ENCODE assay signal across 10 mouse cellular contexts in genomic region chr3:88087688-88088087, GRCm38 (mm10). TPM values are rescaled to one million over a fixed set of nuclear protein-coding genes. Genes with fewer than 3 reads are reported as not detected.
A peak's percentile ranks its signal among the peaks of the same experiment; 100 is the strongest.
DNase-seq lines count a peak whose midpoint lies in the region; ATAC-seq and TF ChIP-seq lines count a peak whose summit lies in the region.
"Had no signal": no experiment of that assay in that cellular context is flagged by ENCODE, and none has a peak within 500 bp of the region (broad histone marks: within the 10 kb centered on the region; RNA-seq: fewer than 3 reads in every experiment).

No protein-coding gene starts in this region.

- intact Hi-C loops in heart, adult 2 months (cut with DNase I): loop anchor here (1.0 to 5.0 kb wide), 4 partner anchors 45 to 157 kb away; no protein-coding TSS in a partner anchor

- H3K9ac ChIP-seq in heart, adult 2 months (ENCODE audit: low read depth, low read length): no peak overlapping the region
- H3K9ac ChIP-seq in heart, embryonic 11.5 days (ENCODE audit: low read depth, low read length): no peak overlapping the region
- H3K9ac ChIP-seq in MEL (ENCODE audit: control insufficient read depth, low read depth, low read length, poor library complexity, severe bottlenecking): no peak overlapping the region
- H3K9ac ChIP-seq: embryonic facial prominence, embryonic 12.5 days had no signal

- no peaks in the 10 kb centered on the region for H3K27me3 ChIP-seq in heart, adult 2 months (ENCODE audit: control insufficient read depth, insufficient read depth, low read length)
- no peaks in the 10 kb centered on the region for H3K27me3 ChIP-seq in heart, embryonic 11.5 days (ENCODE audit: control insufficient read depth, insufficient read depth, low read length)
- H3K27me3 ChIP-seq in MEL (ENCODE audit: control insufficient read depth in 1 of 2, insufficient read depth in 2 of 2, low read length in 2 of 2): no peaks in the 10 kb centered on the region
- H3K27me3 ChIP-seq: embryonic facial prominence, embryonic 12.5 days had no signal

- no peak for TF ChIP-seq POLR2A in heart, adult 2 months (IDR thresholded peaks at IDR 0.05; ENCODE audit: insufficient read depth, low read depth, low read length)
- TF ChIP-seq POLR2A in MEL (IDR thresholded peaks at IDR 0.05; ENCODE audit: control insufficient read depth in 1 of 2, insufficient read depth in 1 of 2, low read depth in 1 of 2, low read length in 2 of 2, poor library complexity in 1 of 2): no peak

- peak in 1 of 2 experiments; percentile 24 for DNase-seq in heart, adult 2 months
- DNase-seq in 416B (ENCODE audit: low read depth) (peak; percentile 73), MEL (ENCODE audit: low read depth, low spot score) (peak; percentile 75)
- DNase-seq in heart, postnatal 4 days: peak; percentile 41
- DNase-seq in thymus, postnatal 25 days: peak; percentile 35
- no peak for DNase-seq in right cerebral cortex, postnatal 25 days

- WGBS in heart, adult 2 months: 97% methylated on average over 1 of the region's 1 CpGs
- 88% methylated on average over 1 of the region's 1 CpGs for WGBS in heart, embryonic 11.5 days (ENCODE audit: insufficient replicate concordance)

- 0 out of 2 replicates have a peak, but pooled peaks have one; percentile 27 for TF ChIP-seq EP300 in heart, adult 2 months (IDR thresholded peaks at IDR 0.05; ENCODE audit: insufficient read depth, low read depth, low read length)
- TF ChIP-seq EP300 in MEL (IDR thresholded peaks at IDR 0.05; ENCODE audit: low read depth in 1 of 2, low read length in 2 of 2): no peak

- TF ChIP-seq RAD21 in MEL (IDR thresholded peaks at IDR 0.05; ENCODE audit: low read depth, low read length): peak; percentile 68

- ATAC-seq in heart, embryonic 11.5 days (replicated peaks; ENCODE audit: insufficient number of reproducible peaks, low FRiP score, low TSS enrichment): no peak
- ATAC-seq in erythroid progenitor cell, adult 5-6 weeks (replicated peaks; ENCODE audit: low FRiP score, poor library complexity, severe bottlenecking): no peak

- H3K9me3 ChIP-seq in heart, embryonic 11.5 days (replicated peaks; ENCODE audit: control insufficient read depth, low read length): no peaks in the 10 kb centered on the region
- no peaks in the 10 kb centered on the region for H3K9me3 ChIP-seq in MEL (replicated peaks; ENCODE audit: insufficient read depth, low read length)
- H3K9me3 ChIP-seq: embryonic facial prominence, embryonic 12.5 days had no signal

- TF ChIP-seq CTCF in heart, adult 2 months (IDR thresholded peaks at IDR 0.05): no peak; the same call in 1 of the 2 replicates
- TF ChIP-seq CTCF in MEL (IDR thresholded peaks at IDR 0.05 in 2 of 3, conservative IDR thresholded peaks at IDR 0.05 in 1 of 3; ENCODE audit: control insufficient read depth in 1 of 3, insufficient read depth in 1 of 3, low read depth in 2 of 3, low read length in 3 of 3, poor library complexity in 1 of 3, severe bottlenecking in 1 of 3): peak; percentile 78 to 82 (median 80)

- no peak overlapping the region for H3K4me2 ChIP-seq in heart, embryonic 11.5 days
- H3K4me2 ChIP-seq: embryonic facial prominence, embryonic 12.5 days had no signal

- H3K4me1 ChIP-seq in heart, adult 2 months (ENCODE audit: control insufficient read depth, insufficient read depth, low read length): no peaks in the 10 kb centered on the region; the same call in 1 of the 2 replicates
- H3K4me1 ChIP-seq in heart, embryonic 11.5 days (ENCODE audit: control insufficient read depth, insufficient read depth, low read length): peaks cover 5% of the 10 kb centered on the region
- peaks cover 2 to 5% of the 10 kb centered on the region in 2 experiments for H3K4me1 ChIP-seq in MEL (ENCODE audit: control insufficient read depth in 1 of 2, insufficient read depth in 2 of 2, low read length in 2 of 2)

- no peak overlapping the region for H3K4me3 ChIP-seq in heart, adult 2 months
- H3K4me3 ChIP-seq in heart, embryonic 11.5 days (ENCODE audit: low read depth, low read length): no peak overlapping the region
- no peak overlapping the region for H3K4me3 ChIP-seq in MEL (ENCODE audit: control insufficient read depth in 1 of 2, insufficient read depth in 1 of 2, low read depth in 2 of 2, low read length in 2 of 2)
- H3K4me3 ChIP-seq: embryonic facial prominence, embryonic 12.5 days had no signal

- H3K79me2 ChIP-seq in heart, adult 2 months (replicated peaks; ENCODE audit: control insufficient read depth, insufficient read depth, low read length): no peaks in the 10 kb centered on the region
- H3K79me2 ChIP-seq in MEL (ENCODE audit: control insufficient read depth, insufficient read depth, low read length, poor library complexity): peaks cover 7% of the 10 kb centered on the region

- no peaks in the 10 kb centered on the region for H3K36me3 ChIP-seq in heart, adult 2 months (ENCODE audit: control insufficient read depth, insufficient read depth, low read length)
- H3K36me3 ChIP-seq in heart, embryonic 11.5 days (ENCODE audit: control insufficient read depth, insufficient read depth, low read length): peaks cover 23% of the 10 kb centered on the region
- H3K36me3 ChIP-seq in MEL (ENCODE audit: control insufficient read depth in 1 of 2, insufficient read depth in 2 of 2, low read length in 2 of 2): peaks cover 2 to 3% of the 10 kb centered on the region in 2 experiments

- no peak overlapping the region for H3K27ac ChIP-seq in heart, adult 2 months
- H3K27ac ChIP-seq in heart, embryonic 11.5 days (ENCODE audit: low read depth, low read length): no peak overlapping the region
- H3K27ac ChIP-seq in MEL (ENCODE audit: control insufficient read depth, low read depth, low read length): no peak overlapping the region
- H3K27ac ChIP-seq: embryonic facial prominence, embryonic 12.5 days had no signal

TF ChIP-seq in MEL, 35 proteins besides CTCF, POLR2A, EP300 and RAD21 (continues in another document):
- TF ChIP-seq MAX (IDR thresholded peaks at IDR 0.05; ENCODE audit: low read length) (peak; percentile 20; the same call in 1 of the 2 replicates), ZMIZ1 (IDR thresholded peaks at IDR 0.05; ENCODE audit: low read depth, low read length) (no peak), TBP (IDR thresholded peaks at IDR 0.05; ENCODE audit: low read depth, low read length) (no peak), JUND (IDR thresholded peaks at IDR 0.05; ENCODE audit: low read depth, low read length) (no peak), NELFE (IDR thresholded peaks at IDR 0.05; ENCODE audit: low read depth, low read length) (no peak)

RNA-seq across cellular contexts. Expression of gene Iqgap3, which starts 5.9 kb away (rescaled TPM):
- under 1 TPM; 0.21 to 0.45 TPM for total RNA-seq in heart, adult 2 months (2021)
- 0.64 and 1.1 TPM in 2 replicates for polyA plus RNA-seq in heart, adult 2 months (2012; rRNA removed)
- 18.5 and 21.9 TPM in 2 replicates for polyA plus RNA-seq in heart, embryonic 11.5 days (2014; fragmentation: Nextera tagmentation; extraction: Ambion mirVana)
- total RNA-seq in MEL (2012; rRNA removed): 19.2 and 21.1 TPM in 2 replicates
- 10 to 100 TPM in 1 of 2 experiments, not detected in 1; 42.5 TPM for polyA plus RNA-seq in MEL (2012; ENCODE audit: insufficient read depth in 1 of 2, insufficient read length in 2 of 2, low read depth in 1 of 2, low replicate concordance in 2 of 2, missing spikeins in 1 of 2)
- 10 to 100 TPM; 49.2 to 56.5 TPM for total RNA-seq in heart, postnatal 4 days (2021)
- total RNA-seq in erythroid progenitor cell, adult 5-6 weeks (2015; ENCODE audit: low replicate concordance): 29.8 and 31.4 TPM in 2 replicates
- total RNA-seq in erythroid progenitor cell, adult 5-6 weeks (2017; ENCODE audit: low replicate concordance): 56.3 and 60.7 TPM in 2 replicates

RNA-seq across cellular contexts. Expression of gene Ttc24, which starts 9.6 kb away (rescaled TPM):
- total RNA-seq in heart, adult 2 months (2021): not detected
- 0.29 TPM in 1 of 2 replicates, not detected in the other for polyA plus RNA-seq in heart, adult 2 months (2012; rRNA removed)
- not detected in 2 replicates for polyA plus RNA-seq in heart, embryonic 11.5 days (2014; fragmentation: Nextera tagmentation; extraction: Ambion mirVana)
- total RNA-seq in MEL (2012; rRNA removed): not detected in 2 replicates
- not detected for polyA plus RNA-seq in MEL (2012; ENCODE audit: insufficient read depth in 1 of 2, insufficient read length in 2 of 2, low read depth in 1 of 2, low replicate concordance in 2 of 2, missing spikeins in 1 of 2)
- total RNA-seq in heart, postnatal 4 days (2021): not detected
- not detected in 2 replicates for total RNA-seq in erythroid progenitor cell, adult 5-6 weeks (2015; ENCODE audit: low replicate concordance)
- not detected in 2 replicates for total RNA-seq in erythroid progenitor cell, adult 5-6 weeks (2017; ENCODE audit: low replicate concordance)
- polyA plus RNA-seq: liver, embryonic 16.5 days had no signal

RNA-seq across cellular contexts. Expression of gene Naxe, which starts 29.4 kb away (rescaled TPM):
- total RNA-seq in heart, adult 2 months (2021): 10 to 100 TPM; 70.6 to 81.9 TPM
- 86.6 and 96.7 TPM in 2 replicates for polyA plus RNA-seq in heart, adult 2 months (2012; rRNA removed)
- 136 and 149 TPM in 2 replicates for polyA plus RNA-seq in heart, embryonic 11.5 days (2014; fragmentation: Nextera tagmentation; extraction: Ambion mirVana)
- 114 TPM in 2 replicates for total RNA-seq in MEL (2012; rRNA removed)
- polyA plus RNA-seq in MEL (2012; ENCODE audit: insufficient read depth in 1 of 2, insufficient read length in 2 of 2, low read depth in 1 of 2, low replicate concordance in 2 of 2, missing spikeins in 1 of 2): 100 to 1,000 TPM; 165 to 182 TPM
- 10 to 100 TPM; 77.4 to 80.8 TPM for total RNA-seq in heart, postnatal 4 days (2021)
- 11.9 and 12.2 TPM in 2 replicates for total RNA-seq in erythroid progenitor cell, adult 5-6 weeks (2015; ENCODE audit: low replicate concordance)
- 5.5 and 7.6 TPM in 2 replicates for total RNA-seq in erythroid progenitor cell, adult 5-6 weeks (2017; ENCODE audit: low replicate concordance)

RNA-seq across cellular contexts. Expression of gene Gpatch4, which starts 44.8 kb away (rescaled TPM):
- total RNA-seq in heart, adult 2 months (2021): 1 to 10 TPM; 9.5 to 9.9 TPM
- polyA plus RNA-seq in heart, adult 2 months (2012; rRNA removed): 4.3 and 8.5 TPM in 2 replicates
- 22.1 and 23.9 TPM in 2 replicates for polyA plus RNA-seq in heart, embryonic 11.5 days (2014; fragmentation: Nextera tagmentation; extraction: Ambion mirVana)
- 76.6 and 105 TPM in 2 replicates for total RNA-seq in MEL (2012; rRNA removed)
- 100 to 1,000 TPM; 135 to 240 TPM for polyA plus RNA-seq in MEL (2012; ENCODE audit: insufficient read depth in 1 of 2, insufficient read length in 2 of 2, low read depth in 1 of 2, low replicate concordance in 2 of 2, missing spikeins in 1 of 2)
- 1 to 10 TPM; 7.2 to 7.5 TPM for total RNA-seq in heart, postnatal 4 days (2021)
- 3.6 and 8.4 TPM in 2 replicates for total RNA-seq in erythroid progenitor cell, adult 5-6 weeks (2015; ENCODE audit: low replicate concordance)
- total RNA-seq in erythroid progenitor cell, adult 5-6 weeks (2017; ENCODE audit: low replicate concordance): 3.6 and 5.4 TPM in 2 replicates

RNA-seq across cellular contexts. Expression of gene Mef2d, which starts 54.5 kb away (rescaled TPM):
- 100 to 1,000 TPM; 118 to 129 TPM for total RNA-seq in heart, adult 2 months (2021)
- polyA plus RNA-seq in heart, adult 2 months (2012; rRNA removed): 119 and 122 TPM in 2 replicates
- polyA plus RNA-seq in heart, embryonic 11.5 days (2014; fragmentation: Nextera tagmentation; extraction: Ambion mirVana): 39.8 and 45.1 TPM in 2 replicates
- 16.2 and 16.9 TPM in 2 replicates for total RNA-seq in MEL (2012; rRNA removed)
- polyA plus RNA-seq in MEL (2012; ENCODE audit: insufficient read depth in 1 of 2, insufficient read length in 2 of 2, low read depth in 1 of 2, low replicate concordance in 2 of 2, missing spikeins in 1 of 2): 100 to 1,000 TPM in 1 of 2 experiments, 10 to 100 TPM in 1; 71.4 to 117 TPM
- 100 to 1,000 TPM; 115 to 120 TPM for total RNA-seq in heart, postnatal 4 days (2021)
- 36.9 and 37.8 TPM in 2 replicates for total RNA-seq in erythroid progenitor cell, adult 5-6 weeks (2015; ENCODE audit: low replicate concordance)
- total RNA-seq in erythroid progenitor cell, adult 5-6 weeks (2017; ENCODE audit: low replicate concordance): 15.3 and 16.9 TPM in 2 replicates

Comparison
In these comparisons a context has a peak if more than half of its experiments do, and no peak if none do; other contexts are left out.
1. RNA of gene Iqgap3, which starts 5.9 kb away (total RNA-seq): 29.8 to 60.7 TPM in erythroid progenitor cell, adult 5-6 weeks, 49.2 to 56.5 TPM in heart, postnatal 4 days and 19.2 to 21.1 TPM in MEL; 0.21 to 0.45 TPM in heart, adult 2 months; every median in the first group is over 10 times any median in the second.